Mouse (Mus musculus) spleen, postnatal 0 days (tissue): ENCODE results near the gene St6galnac1. TPM values are rescaled to one million over a fixed set of nuclear protein-coding genes. Genes with fewer than 3 reads are reported as not detected.

Experiments used
- polyA plus RNA-seq: library from polyadenylated mRNA; unstranded; fragments of >200 nt; fragmentation: Nextera tagmentation; extraction: Ambion mirVana; gene quantifications from 2 replicates; pipeline ENCODE4 v1.2.1, GENCODE M21; 2015

Gene St6galnac1
- polyA plus RNA-seq: not detected in 2 replicates

DNA sequence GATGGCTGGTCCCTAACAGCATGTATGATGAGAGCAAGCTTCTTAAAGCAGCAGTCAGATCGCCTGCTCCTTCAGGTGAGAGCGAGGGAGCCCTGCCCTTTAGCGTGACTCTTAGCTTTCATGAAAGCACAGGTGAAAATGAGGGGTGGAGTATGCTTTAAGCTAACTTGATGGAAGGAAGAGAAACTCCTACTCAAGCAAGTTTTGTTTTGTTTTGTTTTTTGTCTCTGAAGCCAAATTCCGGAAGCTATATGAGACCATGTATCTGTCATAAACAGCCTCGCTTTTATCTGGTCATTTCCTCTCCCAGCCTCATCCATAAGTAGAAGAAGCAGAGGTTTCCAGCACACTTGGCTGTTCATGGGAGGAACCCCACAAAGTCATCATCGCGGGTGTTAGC, at the start of gene St6galnac1:
Gene St6galnac1, minus strand, starts transcription at position 101 of the 400 bp plus-strand sequence.

Other genes with a start within 250 kb of the St6galnac1 start
- 90.3 and 93.6 TPM in 2 replicates for gene Sphk1, start 244.6 kb downstream of the St6galnac1 start, polyA plus RNA-seq
- gene Ube2o, start 194.1 kb downstream of the St6galnac1 start, polyA plus RNA-seq: 26.9 and 34.7 TPM in 2 replicates
- 0.11 and 0.18 TPM in 2 replicates for gene Aanat, start 189.1 kb downstream of the St6galnac1 start, polyA plus RNA-seq
- gene Rhbdf2, start 148.5 kb downstream of the St6galnac1 start, polyA plus RNA-seq: 7.3 and 10.1 TPM in 2 replicates
- gene Prcd, start 122.0 kb downstream of the St6galnac1 start, polyA plus RNA-seq: 0.56 and 0.72 TPM in 2 replicates
- 5.5 and 7.3 TPM in 2 replicates for gene Cygb, start 121.2 kb downstream of the St6galnac1 start, polyA plus RNA-seq
- 8.9 and 12.7 TPM in 2 replicates for gene Mxra7, start 52.5 kb upstream of the St6galnac1 start, polyA plus RNA-seq
- gene Mettl23, start 67.8 kb upstream of the St6galnac1 start, polyA plus RNA-seq: 45.9 and 46.3 TPM in 2 replicates
- 28.6 and 29.2 TPM in 2 replicates for gene Jmjd6, start 67.9 kb upstream of the St6galnac1 start, polyA plus RNA-seq
- 19.3 and 20.5 TPM in 2 replicates for gene Mfsd11, start 76.9 kb upstream of the St6galnac1 start, polyA plus RNA-seq
- gene Srsf2, start 77.6 kb upstream of the St6galnac1 start, polyA plus RNA-seq: 583 and 603 TPM in 2 replicates
- gene Mgat5b, start 143.4 kb upstream of the St6galnac1 start, polyA plus RNA-seq: 0.02 and 0.07 TPM in 2 replicates